Mouse (Mus musculus) cortical plate, adult 2 months (tissue): Measurements from ENCODE around the gene Trak1.

Experiments
- CTCF ChIP-seq: fragments of 200-500 bp; IDR thresholded peaks from 2 replicates; pipeline ENCODE4 v1.5.1; 2011; ENCODE audit warnings: mild to moderate bottlenecking, control low read depth, low read length; ENCODE audit not compliant: insufficient read depth; ENCODE audit errors: extremely low read depth
- POLR2A ChIP-seq: fragments of 200-500 bp; IDR thresholded peaks from 2 replicates; pipeline ENCODE4 v1.6.1; 2011; ENCODE audit warnings: mild to moderate bottlenecking, low read length, control low read depth; ENCODE audit not compliant: insufficient read depth; ENCODE audit errors: extremely low read depth

GRCm38 (mm10) chr9:121351388-121352078 is 54.2 kb downstream of the Trak1 start:
- no peak for TF ChIP-seq CTCF
- no peak for TF ChIP-seq POLR2A
